Mouse (Mus musculus) granulocyte monocyte progenitor cell, adult 5-6 weeks (primary cell): Measurements from ENCODE around the gene Pdcd5. TPM values are rescaled to one million over a fixed set of nuclear protein-coding genes. Genes with fewer than 3 reads are reported as not detected.

Experiments used
- ATAC-seq: replicated peaks from 2 replicates; pipeline ENCODE4 v1.8.0; 2016; ENCODE audit warnings: mild to moderate bottlenecking, moderate TSS enrichment, inconsistent platforms; ENCODE audit not compliant: poor library complexity, severe bottlenecking
- total RNA-seq, 2 experiments: library from RNA; stranded (forward) in 1 of 2; stranded (reverse) in 1 of 2; fragments of 200-712, 200-1000 nt in 1 of 2; fragments of >200 nt in 1 of 2; fragmentation: Nextera tagmentation in 1 of 2; gene quantifications; 2 replicates each; pipeline ENCODE4 v1.2.3; 2014 to 2017

The Pdcd5 gene
- total RNA-seq, 2 experiments from 2014 or later: 114 to 145 TPM

DNA sequence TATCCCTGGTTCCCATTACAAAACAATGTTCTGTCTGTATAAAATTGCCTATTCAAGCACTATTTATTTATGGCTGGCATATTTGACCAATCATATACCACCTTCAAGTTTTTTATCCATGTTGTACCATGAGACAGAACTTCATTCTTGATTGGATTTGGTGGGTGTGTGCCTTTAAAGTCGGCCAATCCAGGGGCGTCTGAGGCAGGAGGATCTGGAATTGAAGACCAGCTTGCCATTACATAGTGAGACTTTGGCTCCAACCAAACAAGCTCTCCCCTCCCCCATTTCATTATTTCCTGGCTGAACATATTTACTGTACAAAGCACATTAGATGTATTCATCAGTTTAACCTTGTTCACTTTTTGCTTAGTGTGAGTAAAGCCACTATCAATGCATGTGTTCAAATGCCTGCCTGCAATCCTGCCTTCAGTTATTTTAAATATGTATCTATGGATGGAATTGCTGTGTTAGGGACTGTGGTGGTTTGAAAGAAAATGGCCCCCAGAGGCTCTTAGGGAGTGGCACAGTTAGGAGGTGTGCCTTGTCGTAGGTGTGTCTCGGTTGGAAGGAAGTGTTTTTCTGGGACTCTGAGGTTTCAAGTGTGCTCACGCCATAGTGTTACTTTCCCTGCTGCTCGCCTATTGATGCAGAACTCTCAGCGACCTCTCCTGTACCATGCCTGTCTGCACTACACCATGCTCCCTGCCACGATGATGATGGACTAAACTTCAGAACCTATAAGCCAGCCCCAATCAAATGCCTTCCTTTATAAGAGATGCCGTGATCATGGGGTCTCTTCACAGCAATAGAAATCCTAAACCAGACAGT lies 1.1 kb upstream of the Pdcd5 start:
- ATAC-seq: no peak

- peak; percentile 16 for ATAC-seq
Measured at GRCm38 (mm10) chr7:35646317-35647081, 822 bp downstream of the Pdcd5 start.

- ATAC-seq: no peak
Measured at GRCm38 (mm10) chr7:35640072-35640471, 7.2 kb downstream of the Pdcd5 start.

DNA sequence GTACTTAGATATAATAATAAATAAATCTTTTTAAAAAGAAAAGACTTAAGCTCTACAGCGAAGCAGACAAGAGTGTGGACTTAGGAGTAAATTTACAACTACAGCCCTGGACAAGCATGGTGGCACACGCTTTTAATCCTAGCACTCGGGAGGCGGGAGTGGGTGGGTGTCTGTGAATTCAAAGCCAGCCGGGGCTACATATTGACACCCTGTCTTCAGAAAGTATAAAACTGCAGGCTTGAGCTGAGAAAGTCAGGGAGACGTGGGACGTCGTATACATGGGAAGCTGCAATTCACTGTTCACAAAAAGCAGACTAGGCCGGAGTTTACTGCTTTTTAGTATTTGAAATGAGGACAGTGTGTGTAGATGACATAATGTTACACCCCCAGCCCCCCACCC lies 10.4 kb downstream of the Pdcd5 start:
- ATAC-seq: no peak

DNA sequence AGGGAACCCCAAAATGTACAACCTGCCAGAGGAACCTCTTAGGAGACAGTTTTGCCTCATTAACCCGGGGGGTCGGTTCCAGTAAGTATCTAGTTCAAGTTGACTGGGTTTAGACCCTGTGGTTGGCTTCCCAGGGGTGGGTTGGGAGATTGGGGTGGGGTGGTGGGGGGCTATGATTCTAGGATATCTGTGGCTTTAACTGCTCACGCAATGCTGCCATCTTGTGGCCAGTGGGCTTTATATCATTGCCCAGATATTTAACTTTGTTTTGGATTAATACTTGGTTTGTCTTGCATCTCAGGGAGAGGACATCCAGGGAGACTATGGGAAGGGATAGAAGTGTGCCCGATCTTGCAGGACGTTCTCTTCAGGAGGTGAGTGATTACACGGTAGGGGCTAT lies 11.1 kb downstream of the Pdcd5 start:
- peak; percentile 66 for ATAC-seq

DNA sequence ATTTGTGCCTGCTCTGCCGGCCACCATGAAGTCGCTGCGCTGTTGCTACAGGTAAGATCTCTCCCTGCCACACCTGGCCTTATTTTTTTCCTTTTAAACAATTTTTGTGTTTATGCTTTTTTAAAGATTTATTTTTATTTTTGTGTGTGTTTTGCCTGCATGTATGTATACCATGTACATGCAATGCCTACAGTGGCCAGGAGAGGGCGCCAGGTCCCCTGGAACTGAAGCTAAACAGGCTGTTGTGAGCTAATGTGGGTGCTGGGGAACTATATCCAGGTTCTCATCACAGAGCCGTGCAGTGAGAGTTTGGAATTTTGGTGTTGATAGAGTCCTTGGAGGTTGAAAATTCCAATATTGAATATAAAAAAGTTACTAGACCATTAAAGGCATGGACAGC lies 18.8 kb downstream of the Pdcd5 start:
- ATAC-seq: peak; percentile 71

- no peak for ATAC-seq
Measured at GRCm38 (mm10) chr7:35627371-35627770, 19.9 kb downstream of the Pdcd5 start.

GRCm38 (mm10) chr7:35626038-35626437 lies 21.3 kb downstream of the Pdcd5 start:
- no peak for ATAC-seq

- ATAC-seq: no peak
Measured at GRCm38 (mm10) chr7:35622626-35623025, 24.7 kb downstream of the Pdcd5 start.

GRCm38 (mm10) chr7:35617513-35617912 lies 29.8 kb downstream of the Pdcd5 start:
- no peak for ATAC-seq

DNA sequence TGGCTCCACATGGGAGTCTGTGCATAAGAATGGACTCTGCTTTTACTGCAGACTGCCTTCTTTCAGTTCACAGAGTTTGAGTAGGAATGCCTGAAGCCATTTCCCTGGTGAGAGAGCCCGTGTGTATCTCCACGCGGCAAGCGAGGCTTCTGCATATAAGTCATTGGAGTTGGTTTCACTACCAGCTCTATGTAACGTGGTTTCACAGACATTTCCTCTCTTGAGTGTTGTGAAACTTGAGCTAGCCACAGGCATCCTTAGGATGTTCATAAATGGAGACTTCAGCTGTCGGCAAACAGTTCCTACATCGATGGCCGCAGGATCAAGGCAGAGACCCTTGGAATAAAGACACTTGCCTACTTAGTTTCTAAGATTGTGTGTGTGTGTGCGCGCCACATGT lies 38.1 kb downstream of the Pdcd5 start:
- ATAC-seq: peak; percentile 87

- peak; percentile 84 for ATAC-seq
Measured at GRCm38 (mm10) chr7:35606816-35607215, 40.5 kb downstream of the Pdcd5 start.

- no peak for ATAC-seq
Measured at GRCm38 (mm10) chr7:35602766-35603165, 44.6 kb downstream of the Pdcd5 start.

- ATAC-seq: peak; percentile 40
Measured at GRCm38 (mm10) chr7:35601106-35601505, 46.2 kb downstream of the Pdcd5 start.

DNA sequence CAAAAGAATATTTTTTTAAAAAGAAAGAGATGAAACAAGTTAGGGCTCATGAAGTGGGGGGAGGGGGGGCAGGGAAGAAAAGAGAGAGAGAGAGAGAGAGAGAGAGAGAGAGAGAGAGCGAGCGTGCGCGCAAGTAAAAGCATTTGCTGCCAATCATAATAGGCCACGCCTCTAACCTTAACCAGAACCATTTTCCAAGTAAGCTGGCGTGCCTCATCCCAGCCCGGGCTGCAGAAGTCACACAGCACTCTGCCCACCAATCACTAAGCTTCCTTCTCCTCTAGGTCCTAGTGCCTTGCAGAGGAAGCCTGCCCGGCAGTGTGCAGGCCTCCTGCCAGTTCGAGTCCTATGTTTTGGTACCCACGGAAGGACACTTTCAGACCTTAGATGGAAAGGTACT lies 47.3 kb downstream of the Pdcd5 start:
- ATAC-seq: no peak

- no peak for ATAC-seq
Measured at GRCm38 (mm10) chr7:35599492-35599891, 47.8 kb downstream of the Pdcd5 start.

DNA sequence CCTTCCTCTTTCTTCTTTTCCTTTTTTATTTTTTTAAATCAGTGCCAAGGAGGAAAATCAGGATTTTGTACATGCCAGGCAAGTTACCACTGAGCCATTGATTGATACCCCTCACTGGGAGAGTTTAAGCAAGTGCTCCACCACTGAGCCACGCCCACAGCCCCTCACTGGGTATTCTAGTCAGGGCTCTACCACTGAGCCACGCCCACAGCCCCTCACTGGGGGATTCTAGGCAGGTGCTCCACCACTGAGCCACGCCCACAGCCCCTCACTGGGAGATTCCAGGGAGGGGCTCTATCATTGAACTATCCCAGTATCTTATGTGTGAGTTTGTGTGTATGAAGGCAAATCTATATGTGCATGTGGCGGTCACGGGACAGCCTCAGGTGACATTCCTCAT lies 53.0 kb downstream of the Pdcd5 start:
- no peak for ATAC-seq

Other genes starting within 250 kb of the Pdcd5 start
- gene Slc7a9, start 198.7 kb downstream of the Pdcd5 start, total RNA-seq (2014; fragmentation: Nextera tagmentation): not detected in 2 replicates
- gene Slc7a9, start 198.7 kb downstream of the Pdcd5 start, total RNA-seq (2017): not detected in 2 replicates
- gene Tdrd12, start 109.8 kb downstream of the Pdcd5 start, total RNA-seq (2014; fragmentation: Nextera tagmentation): not detected in 2 replicates
- gene Tdrd12, start 109.8 kb downstream of the Pdcd5 start, total RNA-seq (2017): not detected in 2 replicates
- 98.2 and 110 TPM in 2 replicates for gene Nudt19, start 91.2 kb downstream of the Pdcd5 start, total RNA-seq (2014; fragmentation: Nextera tagmentation)
- 44.6 and 52.5 TPM in 2 replicates for gene Nudt19, start 91.2 kb downstream of the Pdcd5 start, total RNA-seq (2017)
- 0.30 and 1.2 TPM in 2 replicates for gene Rgs9bp, start 61.9 kb downstream of the Pdcd5 start, total RNA-seq (2014; fragmentation: Nextera tagmentation)
- gene Rgs9bp, start 61.9 kb downstream of the Pdcd5 start, total RNA-seq (2017): 0.36 and 0.65 TPM in 2 replicates
- gene Ankrd27, start 61.3 kb downstream of the Pdcd5 start, total RNA-seq (2014; fragmentation: Nextera tagmentation): 40.4 and 66.7 TPM in 2 replicates
- gene Ankrd27, start 61.3 kb downstream of the Pdcd5 start, total RNA-seq (2017): 40.0 and 49.7 TPM in 2 replicates
- 19.2 and 21.6 TPM in 2 replicates for gene Dpy19l3, start 106.9 kb upstream of the Pdcd5 start, total RNA-seq (2014; fragmentation: Nextera tagmentation)
- 17.7 and 33.2 TPM in 2 replicates for gene Dpy19l3, start 106.9 kb upstream of the Pdcd5 start, total RNA-seq (2017)
- gene Zfp507, start 155.5 kb upstream of the Pdcd5 start, total RNA-seq (2014; fragmentation: Nextera tagmentation): 20.5 and 22.5 TPM in 2 replicates
- 8.7 and 11.1 TPM in 2 replicates for gene Zfp507, start 155.5 kb upstream of the Pdcd5 start, total RNA-seq (2017)